13 mouse cellular contexts compared by ENCODE assay signal in genomic region chr4:80203916-80204315, GRCm38 (mm10).
DNase-seq lines count a peak whose midpoint lies in the region; ATAC-seq and TF ChIP-seq lines count a peak whose summit lies in the region.
"Had no signal": no experiment of that assay in that cellular context is flagged by ENCODE, and none has a peak within 500 bp of the region (broad histone marks: within the 10 kb centered on the region; RNA-seq: fewer than 3 reads in every experiment).

No protein-coding gene starts in this region.

- peak; percentile 13 to 17 for DNase-seq in layer of hippocampus, adult 8-10 months (ENCODE audit: low spot score in 2 of 2)
- DNase-seq in midbrain, postnatal 0 days (ENCODE audit: low spot score), result peak; percentile 42
- DNase-seq in heart, adult 2 months, result no peak
- no peak for DNase-seq in c-Kit-positive CD71-positive TER-119-positive erythroid progenitor cells, embryonic 14.5 days (ENCODE audit: low spot score)
- no peak for DNase-seq in spleen, adult 18-20 months
- DNase-seq: adrenal gland, postnatal 36 days; gastrocnemius, adult 2 months; liver; lung, postnatal 10 days had no signal

- H3K27me3 ChIP-seq in forebrain, embryonic 13.5 days, result no peaks in the 10 kb centered on the region
- no peaks in the 10 kb centered on the region for H3K27me3 ChIP-seq in forebrain, embryonic 12.5 days
- no peaks in the 10 kb centered on the region for H3K27me3 ChIP-seq in midbrain, postnatal 0 days (ENCODE audit: insufficient read depth, low read length)
- no peaks in the 10 kb centered on the region for H3K27me3 ChIP-seq in heart, adult 2 months (ENCODE audit: control insufficient read depth, insufficient read depth, low read length)
- H3K27me3 ChIP-seq: stomach, embryonic 15.5 days had no signal

- H3K4me3 ChIP-seq in forebrain, embryonic 13.5 days, result no peak overlapping the region
- H3K4me3 ChIP-seq in forebrain, embryonic 12.5 days (replicated peaks), result no peak overlapping the region
- no peak overlapping the region for H3K4me3 ChIP-seq in cortical plate, adult 2 months (ENCODE audit: insufficient read depth, low read length)
- H3K4me3 ChIP-seq in midbrain, postnatal 0 days (ENCODE audit: low read depth, low read length), result no peak overlapping the region
- H3K4me3 ChIP-seq in heart, adult 2 months, result no peak overlapping the region
- H3K4me3 ChIP-seq: gastrocnemius, adult 2 months; stomach, embryonic 15.5 days had no signal

- WGBS in forebrain, embryonic 13.5 days, result 83% methylated on average over 6 of the region's 6 CpGs
- WGBS in forebrain, embryonic 12.5 days, result 84% methylated on average over 6 of the region's 6 CpGs
- WGBS in midbrain, postnatal 0 days, result 65% methylated on average over 6 of the region's 6 CpGs
- WGBS in heart, adult 2 months, result 74% methylated on average over 6 of the region's 6 CpGs

- ATAC-seq in forebrain, embryonic 13.5 days, result peak; percentile 91
- no peak for ATAC-seq in forebrain, embryonic 12.5 days (ENCODE audit: low FRiP score)
- ATAC-seq in midbrain, postnatal 0 days (ENCODE audit: low FRiP score), result peak; percentile 77

- H3K9ac ChIP-seq in forebrain, embryonic 13.5 days, result no peak overlapping the region
- no peak overlapping the region for H3K9ac ChIP-seq in forebrain, embryonic 12.5 days
- no peak overlapping the region for H3K9ac ChIP-seq in midbrain, postnatal 0 days (replicated peaks; ENCODE audit: low read length, poor library complexity, severe bottlenecking)
- H3K9ac ChIP-seq in heart, adult 2 months (ENCODE audit: low read depth, low read length), result no peak overlapping the region
- H3K9ac ChIP-seq: stomach, embryonic 15.5 days had no signal

- no peaks in the 10 kb centered on the region for H3K9me3 ChIP-seq in forebrain, embryonic 13.5 days (replicated peaks)
- H3K9me3 ChIP-seq in forebrain, embryonic 12.5 days, result no peaks in the 10 kb centered on the region
- H3K9me3 ChIP-seq in midbrain, postnatal 0 days (ENCODE audit: low read length), result no peaks in the 10 kb centered on the region
- H3K9me3 ChIP-seq: stomach, embryonic 15.5 days had no signal

- no peaks in the 10 kb centered on the region for H3K36me3 ChIP-seq in forebrain, embryonic 13.5 days (ENCODE audit: poor library complexity, severe bottlenecking)
- no peaks in the 10 kb centered on the region for H3K36me3 ChIP-seq in forebrain, embryonic 12.5 days (replicated peaks)
- H3K36me3 ChIP-seq in midbrain, postnatal 0 days (ENCODE audit: insufficient read depth, low read length), result no peaks in the 10 kb centered on the region
- no peaks in the 10 kb centered on the region for H3K36me3 ChIP-seq in heart, adult 2 months (ENCODE audit: control insufficient read depth, insufficient read depth, low read length)
- H3K36me3 ChIP-seq: stomach, embryonic 15.5 days had no signal

- no peak for TF ChIP-seq EP300 in heart, adult 2 months (IDR thresholded peaks at IDR 0.05; ENCODE audit: insufficient read depth, low read depth, low read length)

- no peaks in the 10 kb centered on the region for H3K4me1 ChIP-seq in forebrain, embryonic 13.5 days
- no peaks in the 10 kb centered on the region for H3K4me1 ChIP-seq in forebrain, embryonic 12.5 days
- H3K4me1 ChIP-seq in cortical plate, adult 2 months (ENCODE audit: control insufficient read depth, insufficient read depth, low read length), result no peaks in the 10 kb centered on the region
- no peaks in the 10 kb centered on the region for H3K4me1 ChIP-seq in midbrain, postnatal 0 days (ENCODE audit: insufficient read depth, low read length)
- no peaks in the 10 kb centered on the region for H3K4me1 ChIP-seq in heart, adult 2 months (ENCODE audit: control insufficient read depth, insufficient read depth, low read length)
- H3K4me1 ChIP-seq: stomach, embryonic 15.5 days had no signal

- intact Hi-C loops in heart, adult 2 months (cut with DNase I), result no loop called here

- no peak overlapping the region for H3K27ac ChIP-seq in forebrain, embryonic 13.5 days
- H3K27ac ChIP-seq in forebrain, embryonic 12.5 days, result no peak overlapping the region
- H3K27ac ChIP-seq in cortical plate, adult 2 months (ENCODE audit: insufficient read depth, low read length), result peak overlapping the region; percentile 45; the same call in 1 of the 2 replicates
- no peak overlapping the region for H3K27ac ChIP-seq in midbrain, postnatal 0 days (ENCODE audit: low read depth, low read length)
- H3K27ac ChIP-seq in heart, adult 2 months, result no peak overlapping the region
- H3K27ac ChIP-seq: gastrocnemius, adult 2 months; stomach, embryonic 15.5 days had no signal

- H3K79me2 ChIP-seq in heart, adult 2 months (replicated peaks; ENCODE audit: control insufficient read depth, insufficient read depth, low read length), result no peaks in the 10 kb centered on the region

- no peak for TF ChIP-seq POLR2A in cortical plate, adult 2 months (IDR thresholded peaks at IDR 0.05; ENCODE audit: extremely low read depth, insufficient read depth, low read length)
- TF ChIP-seq POLR2A in heart, adult 2 months (IDR thresholded peaks at IDR 0.05; ENCODE audit: insufficient read depth, low read depth, low read length), result no peak

- H3K4me2 ChIP-seq in forebrain, embryonic 13.5 days, result no peak overlapping the region
- no peak overlapping the region for H3K4me2 ChIP-seq in forebrain, embryonic 12.5 days
- no peak overlapping the region for H3K4me2 ChIP-seq in midbrain, postnatal 0 days (ENCODE audit: low read depth, low read length, poor library complexity, severe bottlenecking)
- H3K4me2 ChIP-seq: stomach, embryonic 15.5 days had no signal

- TF ChIP-seq CTCF in cortical plate, adult 2 months (IDR thresholded peaks at IDR 0.05; ENCODE audit: extremely low read depth, insufficient read depth, low read length), result no peak
- no peak for TF ChIP-seq CTCF in midbrain, postnatal 0 days (IDR thresholded peaks at IDR 0.05)
- TF ChIP-seq CTCF in heart, adult 2 months (IDR thresholded peaks at IDR 0.05), result no peak

Comparison
In these comparisons a context has a peak if more than half of its experiments do, and no peak if none do; other contexts are left out.
1. DNase-seq: peak in layer of hippocampus, adult 8-10 months (2 of 2) and midbrain, postnatal 0 days (single experiment); none in heart, adult 2 months (0 of 2), c-Kit-positive CD71-positive TER-119-positive erythroid progenitor cells, embryonic 14.5 days (single experiment) and spleen, adult 18-20 months (0 of 2).